Mouse (Mus musculus) liver, embryonic 14.5 days (tissue): ENCODE data around the gene Pla2g12b. TPM values are rescaled to one million over a fixed set of nuclear protein-coding genes. Genes with fewer than 3 reads are reported as not detected.

Experiments used
- ATAC-seq: fragments of 200-750 bp; cut with Nextera tagmentation; 2 replicates; pipeline ENCODE4 v1.8.0; 2017; ENCODE audit warnings: moderate number of reproducible peaks, mild to moderate bottlenecking, moderate library complexity; ENCODE audit not compliant: insufficient read depth
- DNase-seq, 3 experiments: peaks; one replicate each; pipeline ENCODE4 v3.0.0-alpha.2; 2012 to 2013; ENCODE audit warnings: low read depth in 3 of 3, low spot score in 3 of 3
- H3K27ac ChIP-seq: fragments of 300-500 bp; sonication (generic); 2 replicates; pipeline ENCODE4 v1.5.1; 2014; ENCODE audit warnings: moderate library complexity, mild to moderate bottlenecking, control low read depth, inconsistent platforms
- H3K27me3 ChIP-seq: fragments of 300-500 bp; sonication (generic); 2 replicates; pipeline ENCODE4 v1.6.1; 2014; ENCODE audit warnings: mild to moderate bottlenecking, low read length, moderate library complexity; ENCODE audit not compliant: control insufficient read depth, insufficient read depth
- H3K36me3 ChIP-seq: fragments of 300-500 bp; sonication (generic); replicated peaks from 2 replicates; pipeline ENCODE4 v1.6.1; 2014; ENCODE audit warnings: low read depth; ENCODE audit not compliant: control insufficient read depth, insufficient read depth
- H3K4me1 ChIP-seq, 2 experiments: fragments of 200-500 bp in 1 of 2; fragments of 300-500 bp in 1 of 2; sonication (generic) in 1 of 2; replicated peaks; 2 replicates each; pipeline ENCODE4 v1.6.1; 2012 to 2014; ENCODE audit warnings: antibody characterized with exemption in 1 of 2, inconsistent platforms in 1 of 2, low read length in 1 of 2; ENCODE audit not compliant: control insufficient read depth in 2 of 2, insufficient read depth in 2 of 2
- H3K4me2 ChIP-seq: fragments of 300-500 bp; sonication (generic); 2 replicates; pipeline ENCODE4 v1.6.1; 2014; ENCODE audit warnings: low read depth, mild to moderate bottlenecking, control low read depth, moderate library complexity
- H3K4me3 ChIP-seq, 2 experiments: fragments of 200-500 bp in 1 of 2; fragments of 300-500 bp in 1 of 2; sonication (generic) in 1 of 2; 2 replicates each; pipeline ENCODE4 v1.5.1; 2012 to 2014; ENCODE audit warnings: low read depth in 2 of 2, low read length in 2 of 2, mild to moderate bottlenecking in 2 of 2, control low read depth in 1 of 2, inconsistent platforms in 1 of 2, moderate library complexity in 1 of 2; ENCODE audit not compliant: insufficient read depth in 1 of 2
- H3K9ac ChIP-seq: fragments of 300-500 bp; sonication (generic); replicated peaks from 2 replicates; pipeline ENCODE4 v1.6.1; 2014; ENCODE audit warnings: mild to moderate bottlenecking, control low read depth, moderate library complexity
- H3K9me3 ChIP-seq: fragments of 300-500 bp; sonication (generic); 2 replicates; pipeline ENCODE4 v1.6.1; 2016; ENCODE audit warnings: low read length, mixed read lengths; ENCODE audit not compliant: control insufficient read depth
- CTCF ChIP-seq: IDR thresholded peaks from 2 replicates; pipeline ENCODE4 v1.5.1; 2016; ENCODE audit warnings: antibody characterized with exemption, low read depth, control low read depth
- EP300 ChIP-seq: IDR thresholded peaks from 2 replicates; pipeline ENCODE4 v1.6.1; 2016; ENCODE audit warnings: antibody characterized with exemption, low read depth
- WGBS: fragments of 180-500 bp; shearing (Covaris S2); extraction: QIAGEN DNeasy Blood & Tissue Kit; methylation state at CpG from one replicate; pipeline ENCODE4 v1.1.7; 2014; ENCODE audit not compliant: insufficient replicate concordance; 5-methylcytosine and 5-hydroxymethylcytosine counted together
- polyA plus RNA-seq, 2 experiments: library from polyadenylated mRNA; depleted of rRNA in 1 of 2; stranded (reverse) in 1 of 2; unstranded in 1 of 2; fragments of >200 nt; fragmentation: Nextera tagmentation in 1 of 2; extraction: Ambion mirVana in 1 of 2; gene quantifications; 2 replicates each; pipeline versions ENCODE4 v1.2.1 to v1.2.3; 2012 to 2014

Gene Pla2g12b
- polyA plus RNA-seq, 2 experiments = 21.6 to 43.9 TPM

GRCm38 (mm10) chr10:59444635-59445034 lies 41.2 kb downstream of the Pla2g12b start:
- Histone ChIP-seq H3K9ac (no peak overlapping the region), H3K4me2 (no peak overlapping the region), H3K27me3 (no peaks in the 10 kb centered on the region), H3K4me1 (peaks cover 0 to 8% of the 10 kb centered on the region in 2 experiments; a peak in 2 of 4 replicates), H3K4me3 (no peak overlapping the region), H3K36me3 (no peaks in the 10 kb centered on the region), H3K9me3 (no peaks in the 10 kb centered on the region), H3K27ac (no peak overlapping the region)
- DNase-seq = no peak
- ATAC-seq = no peak
- 25% methylated on average over 8 of the region's 8 CpGs for WGBS
- no peak for TF ChIP-seq CTCF
- TF ChIP-seq EP300 = no peak

- TF ChIP-seq CTCF = no peak
- no peak for TF ChIP-seq EP300
- Histone ChIP-seq H3K4me1 (peaks cover 0 to 8% of the 10 kb centered on the region in 2 experiments; a peak in 2 of 4 replicates), H3K4me3 (no peak overlapping the region), H3K4me2 (no peak overlapping the region), H3K27me3 (no peaks in the 10 kb centered on the region), H3K36me3 (no peaks in the 10 kb centered on the region), H3K9ac (no peak overlapping the region), H3K9me3 (no peaks in the 10 kb centered on the region), H3K27ac (no peak overlapping the region)
- 57% methylated on average over 10 of the region's 10 CpGs for WGBS
- no peak for ATAC-seq
- no peak for DNase-seq
These were observed 43.5 kb downstream of the Pla2g12b start for GRCm38 (mm10) chr10:59446911-59447437.

GRCm38 (mm10) chr10:59447546-59447945 lies 44.1 kb downstream of the Pla2g12b start:
- DNase-seq (no peak), ATAC-seq (no peak)
- Histone ChIP-seq H3K27ac (no peak overlapping the region), H3K9me3 (no peaks in the 10 kb centered on the region), H3K36me3 (no peaks in the 10 kb centered on the region), H3K4me1 (peaks cover 0 to 8% of the 10 kb centered on the region in 2 experiments; a peak in 2 of 4 replicates), H3K4me3 (no peak overlapping the region), H3K4me2 (no peak overlapping the region), H3K9ac (no peak overlapping the region), H3K27me3 (no peaks in the 10 kb centered on the region)
- TF ChIP-seq CTCF (no peak), EP300 (no peak)
- WGBS = 52% methylated on average over 9 of the region's 9 CpGs

- Histone ChIP-seq H3K4me2 (no peak overlapping the region), H3K9ac (no peak overlapping the region), H3K27me3 (no peaks in the 10 kb centered on the region), H3K36me3 (no peaks in the 10 kb centered on the region), H3K4me3 (no peak overlapping the region), H3K27ac (no peak overlapping the region), H3K9me3 (no peaks in the 10 kb centered on the region), H3K4me1 (no peaks in the 10 kb centered on the region)
- ATAC-seq (no peak), DNase-seq (peak in 1 of 3 experiments; percentile 4)
- TF ChIP-seq EP300 (no peak), CTCF (peak; percentile 48)
- 55% methylated on average over 5 of the region's 5 CpGs for WGBS
These were observed 48.4 kb downstream of the Pla2g12b start for GRCm38 (mm10) chr10:59451839-59452238.

GRCm38 (mm10) chr10:59454631-59455030 lies 51.2 kb downstream of the Pla2g12b start:
- H3K36me3 ChIP-seq = no peaks in the 10 kb centered on the region
- H3K27me3 ChIP-seq = no peaks in the 10 kb centered on the region
- H3K9me3 ChIP-seq = no peaks in the 10 kb centered on the region
- no peak overlapping the region for H3K9ac ChIP-seq
- H3K27ac ChIP-seq = no peak overlapping the region
- TF ChIP-seq CTCF (peak; percentile 12; the same call in 1 of the 2 replicates), EP300 (no peak)
- H3K4me1 ChIP-seq = no peaks in the 10 kb centered on the region
- no peak overlapping the region for H3K4me3 ChIP-seq
- ATAC-seq = no peak
- DNase-seq = no peak
- WGBS = 92% methylated on average over 15 of the region's 15 CpGs
- no peak overlapping the region for H3K4me2 ChIP-seq
